Mouse (Mus musculus) hindbrain, embryonic 15.5 days (tissue): ENCODE measurements around the gene Snapc4. TPM values are rescaled to one million over a fixed set of nuclear protein-coding genes. Genes with fewer than 3 reads are reported as not detected.

Experiments
- ATAC-seq: fragments of 200-750 bp; cut with Nextera tagmentation; 2 replicates; pipeline ENCODE4 v1.8.0; 2017; ENCODE audit warnings: low read depth, moderate number of reproducible peaks, moderate TSS enrichment; ENCODE audit not compliant: low FRiP score
- H3K27ac ChIP-seq: fragments of 300-500 bp; sonication (generic); replicated peaks from 2 replicates; pipeline ENCODE4 v1.5.1; 2015; ENCODE audit warnings: mild to moderate bottlenecking, inconsistent platforms
- H3K27me3 ChIP-seq: fragments of 300-500 bp; sonication (generic); 2 replicates; pipeline ENCODE4 v1.6.1; 2015; ENCODE audit warnings: control low read depth, inconsistent platforms
- H3K36me3 ChIP-seq: fragments of 300-500 bp; sonication (generic); 2 replicates; pipeline ENCODE4 v1.6.1; 2015; ENCODE audit warnings: control low read depth, inconsistent platforms
- H3K4me1 ChIP-seq: fragments of 300-500 bp; sonication (generic); replicated peaks from 2 replicates; pipeline ENCODE4 v1.6.1; 2015; ENCODE audit warnings: control low read depth, inconsistent platforms
- H3K4me2 ChIP-seq: fragments of 300-500 bp; sonication (generic); 2 replicates; pipeline ENCODE4 v1.6.1; 2015; ENCODE audit warnings: moderate library complexity, mild to moderate bottlenecking, inconsistent platforms
- H3K4me3 ChIP-seq: fragments of 300-500 bp; sonication (generic); 2 replicates; pipeline ENCODE4 v1.5.1; 2015; ENCODE audit warnings: mild to moderate bottlenecking, inconsistent platforms
- H3K9ac ChIP-seq: fragments of 300-500 bp; sonication (generic); 2 replicates; pipeline ENCODE4 v1.6.1; 2015; ENCODE audit warnings: inconsistent platforms
- H3K9me3 ChIP-seq: fragments of 300-500 bp; sonication (generic); 2 replicates; pipeline ENCODE4 v1.6.1; 2016; ENCODE audit warnings: control low read depth, inconsistent platforms
- whole genome bisulfite sequencing: fragments of 180-500 bp; shearing (Covaris S2); methylation state at CpG from one replicate; pipeline ENCODE4 v1.1.7; 2015; 5-methylcytosine and 5-hydroxymethylcytosine counted together
- polyA plus RNA-seq: library from polyadenylated mRNA; unstranded; fragments of >200 nt; fragmentation: Nextera tagmentation; extraction: Ambion mirVana; gene quantifications from 2 replicates; pipeline ENCODE4 v1.2.1, GENCODE M21; 2015

Gene Snapc4
- polyA plus RNA-seq, 1 experiment from 2014 or later: 40.5 TPM

DNA sequence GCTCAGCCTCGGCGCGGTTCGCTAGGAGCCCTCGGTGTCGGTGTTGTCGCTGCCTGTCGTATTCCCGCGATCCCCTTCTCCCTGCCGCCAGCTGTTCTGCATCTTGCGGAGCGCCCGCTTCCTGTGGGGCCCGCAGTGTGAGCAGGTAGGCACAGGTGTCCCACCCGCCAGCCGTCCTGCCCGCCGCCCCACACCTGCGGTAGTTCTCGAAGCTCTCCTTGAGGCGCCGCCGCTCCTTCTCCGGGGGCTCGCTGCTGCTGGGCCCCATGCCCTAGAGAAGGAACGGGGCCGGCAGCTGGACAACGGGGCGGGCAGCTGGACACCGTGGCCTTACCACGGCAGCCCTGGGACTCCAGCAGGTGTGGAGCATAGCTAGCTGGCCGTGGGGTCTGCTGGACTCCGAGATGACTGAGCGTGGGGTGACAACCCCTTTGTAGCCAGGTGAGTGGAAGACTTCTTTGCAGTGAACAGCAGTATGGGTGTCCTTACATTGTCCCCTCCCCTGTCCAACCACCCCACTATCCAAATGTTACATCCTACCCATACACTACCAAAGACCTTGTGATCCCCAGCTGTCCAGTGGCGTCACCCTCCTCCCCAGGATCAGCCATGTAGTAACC, 28.1 kb downstream of the Snapc4 start:
- Histone ChIP-seq H3K4me3 (peak overlapping the region; percentile 78), H3K9me3 (no peaks in the 10 kb centered on the region), H3K4me2 (peak overlapping the region; percentile 85), H3K27ac (peak overlapping the region; percentile 88), H3K4me1 (peaks cover 30% of the 10 kb centered on the region), H3K9ac (peak overlapping the region; percentile 97), H3K27me3 (no peaks in the 10 kb centered on the region), H3K36me3 (peaks cover 16% of the 10 kb centered on the region)
- peak; percentile 42; the same call in 1 of the 2 replicates for ATAC-seq
- WGBS: 3% methylated on average over 36 of the region's 36 CpGs

GRCm38 (mm10) chr2:26351358-26352290, 28.8 kb downstream of the Snapc4 start, which contains the start of gene Dnlz:
Dnlz (minus strand) TSS chr2:26352110.
- whole genome bisulfite sequencing: 3% methylated on average over 62 of the region's 62 CpGs

GRCm38 (mm10) chr2:26348241-26348640, 32.2 kb downstream of the Snapc4 start:
- no peak for ATAC-seq
- Histone ChIP-seq H3K4me1 (peaks cover 23% of the 10 kb centered on the region), H3K4me3 (no peak overlapping the region), H3K4me2 (no peak overlapping the region), H3K27me3 (no peaks in the 10 kb centered on the region), H3K36me3 (peaks cover 47% of the 10 kb centered on the region), H3K9me3 (no peaks in the 10 kb centered on the region), H3K9ac (no peak overlapping the region), H3K27ac (0 out of 2 replicates have a peak overlapping the region, but pooled peaks have one; percentile 47)
- WGBS: 73% methylated on average over 6 of the region's 6 CpGs

More at GRCm38 (mm10) chr2:26351358-26352290, 28.8 kb downstream of the Snapc4 start, which contains the start of gene Dnlz:
- no peaks in the 10 kb centered on the region for H3K27me3 ChIP-seq
- peak within 1 kb of the TSS; percentile 78 for H3K4me3 ChIP-seq
- H3K27ac ChIP-seq: peak within 1 kb of the TSS; percentile 88
- peaks cover 30% of the 10 kb centered on the region for H3K4me1 ChIP-seq
- H3K36me3 ChIP-seq: peaks cover 24% of the 10 kb centered on the region
- no peaks in the 10 kb centered on the region for H3K9me3 ChIP-seq
- peak within 1 kb of the TSS; percentile 97 for H3K9ac ChIP-seq
- H3K4me2 ChIP-seq: peak within 1 kb of the TSS; percentile 85
- peak; percentile 85 for ATAC-seq

GRCm38 (mm10) chr2:26342609-26343490, 37.6 kb downstream of the Snapc4 start:
- H3K27me3 ChIP-seq: no peaks in the 10 kb centered on the region
- peaks cover 81% of the 10 kb centered on the region for H3K36me3 ChIP-seq
- 0 out of 2 replicates have a peak overlapping the region, but pooled peaks have one; percentile 43 for H3K27ac ChIP-seq
- no peak overlapping the region for H3K4me2 ChIP-seq
- H3K4me3 ChIP-seq: no peak overlapping the region
- 0 out of 2 replicates have a peak, but pooled peaks cover 3% of the 10 kb centered on the region for H3K4me1 ChIP-seq
- H3K9me3 ChIP-seq: no peaks in the 10 kb centered on the region
- ATAC-seq: no peak
- 74% methylated on average over 11 of the region's 11 CpGs for WGBS
- no peak overlapping the region for H3K9ac ChIP-seq

GRCm38 (mm10) chr2:26342044-26342443, 38.4 kb downstream of the Snapc4 start:
- ATAC-seq: peak; percentile 36; the same call in 1 of the 2 replicates
- 74% methylated on average over 10 of the region's 10 CpGs for WGBS
- H3K9ac ChIP-seq: no peak overlapping the region
- no peaks in the 10 kb centered on the region for H3K27me3 ChIP-seq
- H3K9me3 ChIP-seq: no peaks in the 10 kb centered on the region
- no peak overlapping the region for H3K4me3 ChIP-seq
- H3K4me2 ChIP-seq: no peak overlapping the region
- H3K27ac ChIP-seq: peak overlapping the region; percentile 43; the same call in 1 of the 2 replicates
- 0 out of 2 replicates have a peak, but pooled peaks cover 3% of the 10 kb centered on the region for H3K4me1 ChIP-seq
- peaks cover 74% of the 10 kb centered on the region for H3K36me3 ChIP-seq

DNA sequence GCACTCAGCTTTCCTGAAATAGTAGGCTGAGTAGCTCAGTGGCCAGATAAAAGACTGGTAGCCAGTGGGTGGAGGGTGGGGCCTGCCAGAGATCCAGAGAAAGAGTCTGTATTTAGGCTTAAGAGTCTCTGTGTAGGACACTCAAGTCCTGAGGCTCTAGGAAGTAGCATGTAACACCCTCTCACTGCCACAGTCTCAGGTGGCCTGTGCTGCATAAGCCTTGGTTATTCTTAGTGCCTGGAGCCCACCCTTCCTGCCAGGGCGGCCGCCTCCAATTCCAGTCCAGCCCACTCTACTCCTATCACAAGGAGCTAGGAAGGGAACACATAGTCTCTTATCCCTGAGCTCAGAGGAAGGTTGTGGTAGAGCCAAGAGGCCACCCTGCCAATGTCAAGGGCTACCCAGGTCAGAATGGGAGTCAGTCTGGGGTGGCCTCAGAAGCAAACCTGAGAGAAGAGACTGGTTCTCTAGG, 38.9 kb downstream of the Snapc4 start:
- H3K27me3 ChIP-seq: no peaks in the 10 kb centered on the region
- H3K4me1 ChIP-seq: 0 out of 2 replicates have a peak, but pooled peaks cover 3% of the 10 kb centered on the region
- H3K9me3 ChIP-seq: no peaks in the 10 kb centered on the region
- H3K9ac ChIP-seq: no peak overlapping the region
- H3K27ac ChIP-seq: peak overlapping the region; percentile 43; the same call in 1 of the 2 replicates
- 98% methylated on average over 2 of the region's 2 CpGs for WGBS
- H3K4me2 ChIP-seq: no peak overlapping the region
- ATAC-seq: no peak
- H3K4me3 ChIP-seq: no peak overlapping the region
- peaks cover 69% of the 10 kb centered on the region for H3K36me3 ChIP-seq

- 80% methylated on average over 5 of the region's 5 CpGs for WGBS
- H3K9ac ChIP-seq: no peak overlapping the region
- H3K27ac ChIP-seq: no peak overlapping the region
- no peak overlapping the region for H3K4me3 ChIP-seq
- no peak overlapping the region for H3K4me2 ChIP-seq
- H3K27me3 ChIP-seq: no peaks in the 10 kb centered on the region
- peak; percentile 42; the same call in 1 of the 2 replicates for ATAC-seq
- 0 out of 2 replicates have a peak, but pooled peaks cover 3% of the 10 kb centered on the region for H3K4me1 ChIP-seq
- H3K9me3 ChIP-seq: no peaks in the 10 kb centered on the region
- H3K36me3 ChIP-seq: peaks cover 50% of the 10 kb centered on the region
Observed at GRCm38 (mm10) chr2:26339204-26339551, 41.3 kb downstream of the Snapc4 start.

DNA sequence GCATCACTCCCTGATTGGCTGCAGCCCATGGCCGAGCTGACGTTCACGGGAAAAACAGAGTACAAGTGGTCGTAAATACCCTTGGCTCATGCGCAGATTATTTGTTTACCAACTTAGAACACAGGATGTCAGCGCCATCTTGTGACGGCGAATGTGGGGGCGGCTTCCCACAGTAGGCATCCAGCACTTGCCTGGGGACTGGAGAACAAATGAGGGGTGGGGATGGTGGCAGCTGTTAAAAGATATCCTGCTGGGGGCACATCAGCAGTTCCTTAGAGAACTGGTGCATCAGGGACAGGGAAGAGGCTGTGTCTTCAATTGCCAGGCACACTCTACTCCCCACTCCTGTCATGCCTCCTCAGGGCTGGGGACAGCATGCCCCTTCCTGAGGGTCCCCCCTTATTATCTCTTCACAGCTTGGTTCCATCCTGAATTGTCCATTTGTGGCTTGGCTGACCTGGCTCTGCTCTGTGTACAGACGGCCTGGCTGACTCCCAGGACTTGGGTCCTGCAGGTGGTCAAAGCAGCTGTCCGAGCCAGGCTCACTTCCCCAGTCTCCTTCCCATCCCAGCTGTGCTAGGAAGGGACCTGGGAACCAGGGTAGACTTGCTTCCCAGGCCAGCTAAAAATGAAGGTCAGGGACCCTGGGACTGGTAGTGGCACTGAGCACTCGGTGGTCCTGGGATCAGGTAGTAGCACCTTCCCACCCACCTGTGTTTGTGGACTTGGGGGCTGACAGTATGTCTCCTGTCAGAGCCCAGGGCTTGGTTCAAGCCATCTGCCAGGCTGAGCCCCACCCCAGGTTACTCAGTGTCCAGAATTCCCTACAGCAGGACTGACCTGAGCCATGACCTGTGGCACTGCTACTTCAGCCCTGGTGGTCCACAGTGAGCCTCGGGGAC, 41.9 kb downstream of the Snapc4 start:
- Histone ChIP-seq H3K36me3 (peaks cover 49% of the 10 kb centered on the region), H3K4me2 (no peak overlapping the region), H3K27me3 (no peaks in the 10 kb centered on the region), H3K4me3 (no peak overlapping the region), H3K9me3 (no peaks in the 10 kb centered on the region), H3K9ac (no peak overlapping the region), H3K4me1 (0 out of 2 replicates have a peak, but pooled peaks cover 3% of the 10 kb centered on the region), H3K27ac (no peak overlapping the region)
- WGBS: 60% methylated on average over 10 of the region's 13 CpGs
- ATAC-seq: peak; percentile 34; the same call in 1 of the 2 replicates

DNA sequence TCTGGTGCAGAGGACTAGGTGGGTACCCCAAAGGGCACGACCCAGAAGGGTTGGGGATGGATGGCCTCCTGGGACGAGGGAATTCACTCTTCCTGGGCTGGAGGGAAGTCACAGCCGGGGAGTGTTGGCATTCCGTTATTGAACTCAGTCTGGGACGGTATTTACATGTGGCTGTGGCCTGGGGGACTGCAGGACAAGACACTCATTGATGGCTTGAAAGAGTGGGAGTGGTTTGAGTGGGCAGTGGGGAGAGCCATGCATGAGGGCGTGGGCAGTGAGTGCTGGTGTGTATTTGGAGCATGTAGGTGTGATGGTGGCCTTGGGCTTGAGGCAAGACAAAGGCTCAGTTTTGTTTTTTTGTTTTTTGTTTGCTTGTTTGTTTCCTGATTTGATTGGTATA, 49.8 kb downstream of the Snapc4 start:
- peak overlapping the region; percentile 2; the same call in 1 of the 2 replicates for H3K4me3 ChIP-seq
- WGBS: 69% methylated on average over 6 of the region's 6 CpGs
- peak overlapping the region; percentile 69 for H3K27ac ChIP-seq
- peak overlapping the region; percentile 20; the same call in 1 of the 2 replicates for H3K4me2 ChIP-seq
- peak; percentile 45; the same call in 1 of the 2 replicates for ATAC-seq
- H3K9ac ChIP-seq: no peak overlapping the region
- peaks cover 36% of the 10 kb centered on the region for H3K36me3 ChIP-seq
- no peaks in the 10 kb centered on the region for H3K9me3 ChIP-seq
- H3K27me3 ChIP-seq: no peaks in the 10 kb centered on the region
- no peaks in the 10 kb centered on the region for H3K4me1 ChIP-seq

DNA sequence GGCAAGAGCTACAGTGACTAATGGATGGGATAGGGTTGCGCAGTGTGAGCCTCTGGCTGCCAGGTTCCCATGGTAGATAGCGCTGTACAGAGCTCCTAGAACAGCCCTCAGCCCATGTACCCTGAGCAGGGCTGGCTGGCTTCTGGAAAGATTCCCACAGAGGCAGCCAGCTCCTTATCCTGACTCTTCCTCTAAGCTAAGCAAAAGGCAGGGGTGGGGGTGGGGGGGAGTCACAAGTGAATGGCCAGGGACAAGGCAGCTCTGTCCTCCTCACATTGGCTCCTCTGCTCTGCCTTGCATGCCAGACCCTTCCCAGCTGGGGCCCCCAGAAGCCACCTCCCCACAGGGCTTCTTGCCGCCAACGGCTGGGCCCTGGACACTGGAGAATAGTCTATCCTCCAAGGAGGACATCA, 50.4 kb downstream of the Snapc4 start:
- Histone ChIP-seq H3K4me2 (peak overlapping the region; percentile 20; the same call in 1 of the 2 replicates), H3K4me1 (no peaks in the 10 kb centered on the region), H3K27me3 (no peaks in the 10 kb centered on the region), H3K9me3 (no peaks in the 10 kb centered on the region), H3K36me3 (peaks cover 43% of the 10 kb centered on the region), H3K27ac (peak overlapping the region; percentile 69), H3K9ac (no peak overlapping the region), H3K4me3 (peak overlapping the region; percentile 2; the same call in 1 of the 2 replicates)
- 83% methylated on average over 4 of the region's 4 CpGs for WGBS
- ATAC-seq: peak; percentile 79
